Mouse (Mus musculus): ENCODE measurements around the gene Cldn12. TPM values are rescaled to one million over a fixed set of nuclear protein-coding genes. Genes with fewer than 3 reads are reported as not detected.

Cldn12 gene
- polyA plus RNA-seq (2015; fragmentation: Nextera tagmentation; extraction: Ambion mirVana) = 19.7 and 21.4 TPM in 2 replicates

GRCm38 (mm10) chr5:5514196-5515076 is at the start of gene Cldn12:
Gene Cldn12, minus strand, starts transcription at chr5:5514958.
- Histone ChIP-seq H3K27me3 (no peaks in the 10 kb centered on the region), H3K9me3 (no peaks in the 10 kb centered on the region), H3K4me1 (peaks cover 13% of the 10 kb centered on the region), H3K4me2 (peak within 1 kb of the TSS; percentile 79), H3K9ac (peak within 1 kb of the TSS; percentile 83), H3K4me3 (peak within 1 kb of the TSS; percentile 66), H3K36me3 (peaks cover 8% of the 10 kb centered on the region), H3K27ac (peak within 1 kb of the TSS; percentile 93)
- ATAC-seq (ENCODE audit: insufficient number of reproducible peaks, insufficient read depth, low FRiP score, low TSS enrichment, low read depth) = peak; percentile 94
- under 1% methylated on average over 77 of the region's 79 CpGs for WGBS

- Histone ChIP-seq H3K9me3 (0 out of 2 replicates have a peak, but pooled peaks cover 2% of the 10 kb centered on the region), H3K4me1 (peaks cover 8% of the 10 kb centered on the region), H3K4me2 (no peak overlapping the region), H3K27me3 (no peaks in the 10 kb centered on the region), H3K36me3 (no peaks in the 10 kb centered on the region), H3K27ac (no peak overlapping the region), H3K9ac (no peak overlapping the region), H3K4me3 (no peak overlapping the region)
- ATAC-seq (ENCODE audit: insufficient number of reproducible peaks, insufficient read depth, low FRiP score, low TSS enrichment, low read depth) = no peak
- WGBS = 56% methylated on average over 3 of the region's 3 CpGs
Measured at GRCm38 (mm10) chr5:5562435-5562834, 47.7 kb upstream of the Cldn12 start.

GRCm38 (mm10) chr5:5561041-5561706 is 46.4 kb upstream of the Cldn12 start:
- ATAC-seq (ENCODE audit: insufficient number of reproducible peaks, insufficient read depth, low FRiP score, low TSS enrichment, low read depth) = no peak
- H3K9me3 ChIP-seq = 0 out of 2 replicates have a peak, but pooled peaks cover 2% of the 10 kb centered on the region
- H3K36me3 ChIP-seq = no peaks in the 10 kb centered on the region
- no peak overlapping the region for H3K9ac ChIP-seq
- peaks cover 8% of the 10 kb centered on the region for H3K4me1 ChIP-seq
- 63% methylated on average over 4 of the region's 4 CpGs for WGBS
- H3K4me3 ChIP-seq = no peak overlapping the region
- no peak overlapping the region for H3K27ac ChIP-seq
- H3K4me2 ChIP-seq = no peak overlapping the region
- H3K27me3 ChIP-seq = no peaks in the 10 kb centered on the region

GRCm38 (mm10) chr5:5559798-5560197 is 45.0 kb upstream of the Cldn12 start:
- 45% methylated on average over 8 of the region's 8 CpGs for WGBS
- Histone ChIP-seq H3K9ac (peak overlapping the region; percentile 86), H3K27me3 (no peaks in the 10 kb centered on the region), H3K4me1 (peaks cover 8% of the 10 kb centered on the region), H3K4me2 (peak overlapping the region; percentile 61), H3K27ac (peak overlapping the region; percentile 85), H3K9me3 (0 out of 2 replicates have a peak, but pooled peaks cover 2% of the 10 kb centered on the region), H3K36me3 (peaks cover under 1% of the 10 kb centered on the region), H3K4me3 (peak overlapping the region; percentile 74)
- ATAC-seq (ENCODE audit: insufficient number of reproducible peaks, insufficient read depth, low FRiP score, low TSS enrichment, low read depth) = no peak

- Histone ChIP-seq H3K36me3 (peaks cover 6% of the 10 kb centered on the region), H3K9ac (peak within 1 kb of the TSS; percentile 86), H3K27ac (peak within 1 kb of the TSS; percentile 85), H3K9me3 (0 out of 2 replicates have a peak, but pooled peaks cover 2% of the 10 kb centered on the region), H3K4me1 (peaks cover 8% of the 10 kb centered on the region), H3K4me2 (peak within 1 kb of the TSS; percentile 61), H3K4me3 (peak within 1 kb of the TSS; percentile 74), H3K27me3 (no peaks in the 10 kb centered on the region)
- peak; percentile 98 for ATAC-seq (ENCODE audit: insufficient number of reproducible peaks, insufficient read depth, low FRiP score, low TSS enrichment, low read depth)
- under 1% methylated on average over 43 of the region's 43 CpGs for WGBS
Measured at GRCm38 (mm10) chr5:5559079-5559740, 44.5 kb upstream of the Cldn12 start, which contains the start of gene Gtpbp10. Gene Gtpbp10, minus strand, starts transcription at chr5:5559538.

GRCm38 (mm10) chr5:5551110-5551509 is 36.4 kb upstream of the Cldn12 start:
- no peak for ATAC-seq (ENCODE audit: insufficient number of reproducible peaks, insufficient read depth, low FRiP score, low TSS enrichment, low read depth)
- Histone ChIP-seq H3K36me3 (peaks cover 58% of the 10 kb centered on the region), H3K9ac (no peak overlapping the region), H3K4me3 (no peak overlapping the region), H3K27me3 (no peaks in the 10 kb centered on the region), H3K27ac (no peak overlapping the region), H3K4me1 (no peaks in the 10 kb centered on the region), H3K4me2 (no peak overlapping the region), H3K9me3 (no peaks in the 10 kb centered on the region)
- 87% methylated on average over 1 of the region's 1 CpGs for WGBS

GRCm38 (mm10) chr5:5540385-5540784 is 25.6 kb upstream of the Cldn12 start:
- H3K9me3 ChIP-seq = no peaks in the 10 kb centered on the region
- no peak overlapping the region for H3K4me2 ChIP-seq
- no peaks in the 10 kb centered on the region for H3K27me3 ChIP-seq
- ATAC-seq (ENCODE audit: insufficient number of reproducible peaks, insufficient read depth, low FRiP score, low TSS enrichment, low read depth) = no peak
- H3K4me1 ChIP-seq = no peaks in the 10 kb centered on the region
- no peak overlapping the region for H3K4me3 ChIP-seq
- H3K36me3 ChIP-seq = peaks cover 62% of the 10 kb centered on the region
- no peak overlapping the region for H3K9ac ChIP-seq
- WGBS = 70% methylated on average over 3 of the region's 3 CpGs
- H3K27ac ChIP-seq = no peak overlapping the region

GRCm38 (mm10) chr5:5539771-5540170 is 25.0 kb upstream of the Cldn12 start:
- no peak overlapping the region for H3K4me3 ChIP-seq
- no peaks in the 10 kb centered on the region for H3K9me3 ChIP-seq
- peaks cover 60% of the 10 kb centered on the region for H3K36me3 ChIP-seq
- no peaks in the 10 kb centered on the region for H3K27me3 ChIP-seq
- 75% methylated on average over 3 of the region's 3 CpGs for WGBS
- ATAC-seq (ENCODE audit: insufficient number of reproducible peaks, insufficient read depth, low FRiP score, low TSS enrichment, low read depth) = no peak
- H3K4me1 ChIP-seq = no peaks in the 10 kb centered on the region
- no peak overlapping the region for H3K4me2 ChIP-seq
- H3K9ac ChIP-seq = no peak overlapping the region
- H3K27ac ChIP-seq = no peak overlapping the region

- H3K4me3 ChIP-seq = no peak overlapping the region
- H3K27me3 ChIP-seq = no peaks in the 10 kb centered on the region
- peaks cover 31% of the 10 kb centered on the region for H3K36me3 ChIP-seq
- H3K4me2 ChIP-seq = no peak overlapping the region
- no peak for ATAC-seq (ENCODE audit: insufficient number of reproducible peaks, insufficient read depth, low FRiP score, low TSS enrichment, low read depth)
- 90% methylated on average over 1 of the region's 1 CpGs for WGBS
- H3K9ac ChIP-seq = no peak overlapping the region
- no peaks in the 10 kb centered on the region for H3K4me1 ChIP-seq
- no peak overlapping the region for H3K27ac ChIP-seq
- H3K9me3 ChIP-seq = no peaks in the 10 kb centered on the region
Measured at GRCm38 (mm10) chr5:5536131-5536530, 21.4 kb upstream of the Cldn12 start.

GRCm38 (mm10) chr5:5533656-5534420 is 19.1 kb upstream of the Cldn12 start:
- Histone ChIP-seq H3K36me3 (peaks cover 15% of the 10 kb centered on the region), H3K4me3 (no peak overlapping the region), H3K27me3 (no peaks in the 10 kb centered on the region), H3K4me1 (no peaks in the 10 kb centered on the region), H3K9ac (no peak overlapping the region), H3K9me3 (no peaks in the 10 kb centered on the region), H3K4me2 (no peak overlapping the region), H3K27ac (no peak overlapping the region)
- WGBS = 92% methylated on average over 3 of the region's 3 CpGs
- ATAC-seq (ENCODE audit: insufficient number of reproducible peaks, insufficient read depth, low FRiP score, low TSS enrichment, low read depth) = no peak

- Histone ChIP-seq H3K4me2 (peak overlapping the region; percentile 79), H3K36me3 (peaks cover 8% of the 10 kb centered on the region), H3K9ac (no peak overlapping the region), H3K4me3 (no peak overlapping the region), H3K9me3 (no peaks in the 10 kb centered on the region), H3K4me1 (peaks cover 5% of the 10 kb centered on the region; the same call in 1 of the 2 replicates), H3K27ac (no peak overlapping the region), H3K27me3 (no peaks in the 10 kb centered on the region)
- no peak for ATAC-seq (ENCODE audit: insufficient number of reproducible peaks, insufficient read depth, low FRiP score, low TSS enrichment, low read depth)
- WGBS = 85% methylated on average over 5 of the region's 5 CpGs
Measured at GRCm38 (mm10) chr5:5515411-5515810, 653 bp upstream of the Cldn12 start.

Measured in embryonic facial prominence, embryonic 13.5 days (tissue).